Mouse (Mus musculus) CD4-positive, CD25-positive, alpha-beta regulatory T cell, adult 4 months (primary cell): Measurements from ENCODE around the gene Cxcl12. TPM values are rescaled to one million over a fixed set of nuclear protein-coding genes. Genes with fewer than 3 reads are reported as not detected.

ENCODE experiments used
- ATAC-seq: one replicate; pipeline ENCODE4 v1.8.0; 2017
- polyA plus RNA-seq, 2 experiments: library from polyadenylated mRNA; unstranded; fragments of 100-300 nt; shearing (Covaris generic); gene quantifications; one replicate each; pipeline ENCODE4 v1.2.1; 2017

Gene Cxcl12
- polyA plus RNA-seq, 2 experiments from 2014 or later: not detected

- ATAC-seq: no peak
Measured at GRCm38 (mm10) chr6:117220831-117221345, 52.6 kb downstream of the Cxcl12 start.
